Mouse (Mus musculus) ES-Bruce4 (cell line): ENCODE measurements around the gene D8Ertd738e. TPM values are rescaled to one million over a fixed set of nuclear protein-coding genes. Genes with fewer than 3 reads are reported as not detected.

Source experiments
- H3K27ac ChIP-seq: 2 replicates; pipeline ENCODE4 v1.5.1; 2012; ENCODE audit warnings: low read length, inconsistent platforms; ENCODE audit not compliant: insufficient read depth
- H3K27me3 ChIP-seq: 2 replicates; pipeline ENCODE4 v1.6.1; 2012; ENCODE audit warnings: mild to moderate bottlenecking, low read length, inconsistent platforms; ENCODE audit not compliant: control insufficient read depth, poor library complexity, insufficient read depth, severe bottlenecking
- H3K36me3 ChIP-seq: 2 replicates; pipeline ENCODE4 v1.6.1; 2012; ENCODE audit warnings: inconsistent platforms, mild to moderate bottlenecking, low read length, moderate library complexity; ENCODE audit not compliant: control insufficient read depth, poor library complexity, insufficient read depth, severe bottlenecking
- H3K4me1 ChIP-seq: one replicate; pipeline ENCODE4 v1.8.1; 2011; ENCODE audit warnings: low read length; ENCODE audit not compliant: control insufficient read depth, insufficient read depth
- H3K4me3 ChIP-seq: 2 replicates; pipeline ENCODE4 v1.5.1; 2011; ENCODE audit warnings: low read depth, mild to moderate bottlenecking, low read length
- H3K9ac ChIP-seq: 2 replicates; pipeline ENCODE4 v1.6.1; 2012; ENCODE audit warnings: low read depth, mild to moderate bottlenecking, inconsistent platforms; ENCODE audit not compliant: poor library complexity, severe bottlenecking
- H3K9me3 ChIP-seq: replicated peaks from 2 replicates; pipeline ENCODE4 v1.6.1; 2012; ENCODE audit warnings: mild to moderate bottlenecking, low read length, inconsistent platforms; ENCODE audit not compliant: control insufficient read depth, poor library complexity, insufficient read depth, severe bottlenecking
- CTCF ChIP-seq: IDR thresholded peaks from one replicate; pipeline ENCODE4 v1.8.1; 2011; ENCODE audit warnings: low read depth, low read length
- EP300 ChIP-seq: IDR thresholded peaks from 2 replicates; pipeline ENCODE4 v1.6.1; 2011; ENCODE audit warnings: low read depth, low read length; ENCODE audit not compliant: insufficient read depth
- POLR2A ChIP-seq: IDR thresholded peaks from one replicate; pipeline ENCODE4 v1.8.1; 2011; ENCODE audit warnings: low read length; ENCODE audit not compliant: insufficient read depth
- polyA plus RNA-seq: library from polyadenylated mRNA; stranded (reverse); fragments of >200 nt; gene quantifications from 2 replicates; pipeline ENCODE4 v1.2.4, GENCODE M21; 2011; ENCODE audit warnings: low read depth; ENCODE audit not compliant: missing spikeins, insufficient read depth, insufficient read length

D8Ertd738e gene
- polyA plus RNA-seq, 1 experiment: 90.6 TPM

DNA sequence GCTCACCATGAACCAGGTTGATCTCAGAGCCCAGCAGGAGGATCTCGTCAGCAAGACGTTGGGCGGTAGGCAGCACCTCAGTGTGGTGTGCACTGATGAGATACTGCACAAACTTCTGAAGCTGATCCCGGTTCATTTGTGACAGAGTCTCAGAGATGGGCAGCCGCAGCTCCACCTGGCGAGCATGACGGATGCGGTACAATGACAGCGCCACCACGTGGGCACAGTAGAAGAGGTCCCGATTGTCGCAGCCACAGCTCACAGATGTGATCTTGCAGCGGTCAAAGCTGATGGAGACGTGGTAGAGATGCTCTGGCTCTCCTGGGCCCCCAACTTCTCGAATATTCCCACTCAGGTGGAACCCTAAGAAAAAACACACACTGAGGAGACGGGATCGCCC, 18.8 kb downstream of the D8Ertd738e start:
- Histone ChIP-seq H3K36me3 (peaks cover 9% of the 10 kb centered on the region; the same call in 1 of the 2 replicates), H3K9me3 (no peaks in the 10 kb centered on the region), H3K27me3 (no peaks in the 10 kb centered on the region), H3K9ac (no peak overlapping the region), H3K4me1 (no peaks in the 10 kb centered on the region), H3K4me3 (no peak overlapping the region), H3K27ac (no peak overlapping the region)
- TF ChIP-seq POLR2A (no peak), CTCF (peak; percentile 99), EP300 (no peak)

DNA sequence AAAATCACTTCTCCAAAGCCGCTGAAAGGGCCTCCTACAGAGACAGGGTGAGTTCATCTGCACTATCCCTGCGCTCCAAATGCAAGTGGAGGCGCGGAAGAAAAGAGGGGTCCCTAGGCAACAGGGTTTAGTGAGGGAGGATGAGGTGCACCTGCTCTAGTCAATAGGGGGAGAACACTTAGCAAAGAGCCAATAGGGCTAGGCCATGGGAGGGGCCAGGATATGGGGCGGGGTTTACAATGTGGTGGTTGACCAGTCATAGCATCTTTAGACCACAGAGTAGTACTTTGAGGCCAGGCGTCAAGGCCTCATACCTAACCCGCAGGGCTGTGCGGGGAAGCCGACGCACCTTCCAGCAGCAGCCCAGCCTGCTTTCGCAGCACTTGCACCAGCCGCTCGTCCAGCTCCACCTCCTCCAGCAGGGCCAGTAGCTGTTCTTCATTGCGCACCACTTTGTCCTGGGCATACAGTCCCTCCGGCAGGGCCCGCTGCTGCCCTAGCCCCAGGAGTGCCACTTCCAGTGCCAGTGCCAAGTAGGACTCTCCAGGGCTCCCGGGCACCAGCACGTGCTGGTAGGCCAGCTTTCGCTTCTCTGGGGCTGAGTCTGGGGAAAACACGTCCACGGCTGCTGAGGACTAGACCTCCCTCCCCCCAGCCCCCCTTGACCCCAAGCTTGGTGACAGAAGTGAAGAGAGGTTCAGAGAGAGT, 26.0 kb downstream of the D8Ertd738e start:
- H3K9ac ChIP-seq: peak overlapping the region; percentile 30
- TF ChIP-seq CTCF (no peak), POLR2A (no peak), EP300 (no peak)
- H3K27me3 ChIP-seq: no peaks in the 10 kb centered on the region
- H3K4me1 ChIP-seq: peaks cover 4% of the 10 kb centered on the region
- H3K4me3 ChIP-seq: peak overlapping the region; percentile 53
- peaks cover 16% of the 10 kb centered on the region for H3K36me3 ChIP-seq
- H3K9me3 ChIP-seq: no peaks in the 10 kb centered on the region
- peak overlapping the region; percentile 9; the same call in 1 of the 2 replicates for H3K27ac ChIP-seq

DNA sequence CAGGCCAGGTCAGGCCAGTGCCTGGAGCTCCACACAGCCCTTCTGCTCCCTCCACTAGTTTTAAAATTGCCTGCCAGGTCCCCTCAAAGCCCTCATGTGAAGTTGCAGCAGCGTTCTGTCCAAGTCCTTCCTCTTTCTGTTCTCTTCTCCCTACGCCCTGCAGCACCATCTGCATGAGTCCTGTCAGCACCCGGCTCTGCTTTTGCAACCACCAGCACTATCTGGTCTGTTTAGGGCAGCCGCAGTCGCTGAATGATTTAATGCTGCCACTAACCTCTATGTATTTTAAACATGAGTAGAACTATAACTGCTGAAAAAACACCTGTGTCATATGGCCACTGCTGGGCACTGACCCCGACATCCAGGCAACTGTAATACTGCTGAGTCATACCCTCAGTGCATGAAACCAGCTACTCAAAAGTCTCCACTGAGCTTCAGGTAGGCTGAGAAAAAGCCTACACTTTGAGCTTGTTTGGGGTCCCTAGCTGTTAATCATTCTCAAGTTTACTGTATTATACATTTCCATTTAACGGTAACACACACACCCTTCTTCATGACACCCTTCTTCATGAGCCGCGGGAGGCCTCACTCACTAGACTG, 26.9 kb downstream of the D8Ertd738e start:
- H3K27me3 ChIP-seq: no peaks in the 10 kb centered on the region
- H3K9ac ChIP-seq: peak overlapping the region; percentile 30
- peak overlapping the region; percentile 30 for H3K27ac ChIP-seq
- TF ChIP-seq EP300 (no peak), CTCF (no peak), POLR2A (no peak)
- peak overlapping the region; percentile 53 for H3K4me3 ChIP-seq
- H3K4me1 ChIP-seq: peaks cover 4% of the 10 kb centered on the region
- peaks cover 20% of the 10 kb centered on the region for H3K36me3 ChIP-seq
- H3K9me3 ChIP-seq: no peaks in the 10 kb centered on the region

DNA sequence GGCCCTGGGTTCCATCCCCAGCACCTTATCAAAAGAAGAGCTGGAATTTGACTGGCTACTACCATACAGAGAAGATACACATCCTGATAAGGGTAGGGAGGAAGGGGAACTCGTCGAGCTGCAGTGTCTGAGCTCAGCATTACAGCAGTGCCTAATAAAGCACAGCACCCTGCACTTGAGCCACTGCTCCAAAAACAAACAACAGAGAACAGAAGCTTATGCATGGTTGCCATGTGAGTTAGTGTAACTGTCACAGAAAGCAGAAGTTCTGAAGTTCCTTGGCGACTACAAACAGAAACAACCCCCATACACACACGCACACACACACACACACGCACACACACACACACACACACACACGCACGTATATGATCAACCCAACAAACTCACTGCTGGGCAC, 29.4 kb downstream of the D8Ertd738e start:
- TF ChIP-seq CTCF (no peak), POLR2A (no peak), EP300 (no peak)
- Histone ChIP-seq H3K36me3 (peaks cover 20% of the 10 kb centered on the region), H3K9ac (no peak overlapping the region)

DNA sequence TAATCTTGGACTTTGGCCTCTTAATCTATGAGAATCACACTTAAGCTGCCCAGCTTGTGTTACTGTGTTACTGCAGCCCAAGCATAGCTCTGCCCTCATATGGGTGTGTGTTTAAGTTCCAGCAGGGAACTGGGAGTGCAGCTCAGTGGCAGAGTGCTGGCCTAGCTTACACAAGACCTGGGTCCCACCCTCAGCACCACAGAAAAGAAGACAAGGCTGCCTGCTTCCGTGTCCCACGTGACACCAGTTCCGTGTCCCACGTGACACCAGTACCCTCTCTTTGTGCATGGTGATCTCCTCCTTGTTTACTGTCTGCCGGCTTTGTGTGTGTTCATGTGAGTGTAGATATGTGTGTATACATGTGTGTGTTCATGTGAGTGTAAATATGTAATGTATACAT, 31.4 kb downstream of the D8Ertd738e start:
- Histone ChIP-seq H3K9me3 (no peaks in the 10 kb centered on the region), H3K36me3 (peaks cover 24% of the 10 kb centered on the region), H3K27me3 (no peaks in the 10 kb centered on the region), H3K27ac (no peak overlapping the region), H3K9ac (no peak overlapping the region), H3K4me3 (no peak overlapping the region), H3K4me1 (peaks cover 4% of the 10 kb centered on the region)
- no peak for TF ChIP-seq EP300
- no peak for TF ChIP-seq POLR2A
- no peak for TF ChIP-seq CTCF

More for the DNA sequence above, 29.4 kb downstream of the D8Ertd738e start:
- no peaks in the 10 kb centered on the region for H3K9me3 ChIP-seq
- no peak overlapping the region for H3K27ac ChIP-seq
- no peak overlapping the region for H3K4me3 ChIP-seq
- H3K4me1 ChIP-seq: peaks cover 4% of the 10 kb centered on the region
- no peaks in the 10 kb centered on the region for H3K27me3 ChIP-seq

DNA sequence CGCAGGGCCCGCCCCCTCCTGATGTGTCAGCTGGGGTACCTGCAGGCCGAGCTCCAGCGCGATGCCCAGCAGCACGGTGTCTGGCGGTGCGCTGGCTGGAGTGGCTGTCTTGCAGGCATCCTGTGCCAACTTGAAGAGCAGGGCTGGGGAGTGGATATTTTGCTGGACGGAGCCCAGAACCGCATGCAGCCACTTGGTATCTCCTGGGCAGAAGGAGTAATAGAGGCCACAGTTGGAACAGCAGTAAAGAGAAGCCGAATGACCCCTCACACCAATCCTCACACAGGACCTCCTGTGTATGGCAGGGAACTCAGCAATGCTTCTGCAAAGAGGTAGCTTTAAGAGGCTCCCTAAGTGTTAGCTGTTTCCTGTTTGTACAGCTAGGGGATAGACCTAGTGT, 32.3 kb downstream of the D8Ertd738e start:
- no peak overlapping the region for H3K27ac ChIP-seq
- H3K4me3 ChIP-seq: no peak overlapping the region
- peaks cover 25% of the 10 kb centered on the region for H3K36me3 ChIP-seq
- no peaks in the 10 kb centered on the region for H3K9me3 ChIP-seq
- H3K4me1 ChIP-seq: peaks cover under 1% of the 10 kb centered on the region
- TF ChIP-seq EP300 (no peak), CTCF (no peak), POLR2A (no peak)
- H3K9ac ChIP-seq: no peak overlapping the region
- H3K27me3 ChIP-seq: no peaks in the 10 kb centered on the region
